Mouse (Mus musculus) heart, adult 2 months (tissue): ENCODE measurements at regions not wholly inside any gene's neighbourhood (a gene's known extent, or its start where the extent isn't known, plus 50 kb on each side); places are given as distances from the start of the nearest gene placed in this dataset.
"Not testable (repeated sequence)": the region's sequence is repeated elsewhere in the genome, so short reads cannot be mapped to it uniquely, and the experiment has no call there.

ENCODE experiments used
- DNase-seq, 2 experiments: peaks; one replicate each; pipeline ENCODE4 v3.0.0; 2021
- H3K27ac ChIP-seq: fragments of 200-600 bp; 2 replicates; pipeline ENCODE4 v1.8.1; 2022
- H3K27me3 ChIP-seq: fragments of 200-500 bp; 2 replicates; pipeline ENCODE4 v1.6.1; 2012; ENCODE audit warnings: mild to moderate bottlenecking, low read length, inconsistent platforms, mixed read lengths; ENCODE audit not compliant: control insufficient read depth, insufficient read depth
- H3K36me3 ChIP-seq: fragments of 200-500 bp; 2 replicates; pipeline ENCODE4 v1.6.1; 2012; ENCODE audit warnings: low read length, inconsistent platforms; ENCODE audit not compliant: control insufficient read depth, insufficient read depth
- H3K4me1 ChIP-seq: fragments of 200-500 bp; 2 replicates; pipeline ENCODE4 v1.6.1; 2011; ENCODE audit warnings: low read length; ENCODE audit not compliant: control insufficient read depth, insufficient read depth
- H3K4me3 ChIP-seq: fragments of 200-600 bp; 2 replicates; pipeline ENCODE4 v1.8.1; 2022
- H3K79me2 ChIP-seq: fragments of 200-500 bp; replicated peaks from 2 replicates; pipeline ENCODE4 v1.6.1; 2012; ENCODE audit warnings: mild to moderate bottlenecking, inconsistent platforms, low read length, moderate library complexity, mixed read lengths; ENCODE audit not compliant: control insufficient read depth, insufficient read depth
- H3K9ac ChIP-seq: fragments of 200-500 bp; 2 replicates; pipeline ENCODE4 v1.6.1; 2012; ENCODE audit warnings: low read depth, mild to moderate bottlenecking, control low read depth, inconsistent platforms, low read length, mixed read lengths
- CTCF ChIP-seq: fragments of 200-600 bp; IDR thresholded peaks from 2 replicates; pipeline ENCODE4 v1.8.1; 2022; ENCODE audit warnings: antibody characterized with exemption, mild to moderate bottlenecking, moderate library complexity
- EP300 ChIP-seq: fragments of 200-500 bp; IDR thresholded peaks from 2 replicates; pipeline ENCODE4 v1.6.1; 2011; ENCODE audit warnings: low read depth, low read length, control low read depth; ENCODE audit not compliant: insufficient read depth
- POLR2A ChIP-seq: fragments of 200-500 bp; IDR thresholded peaks from 2 replicates; pipeline ENCODE4 v1.6.1; 2011; ENCODE audit warnings: mild to moderate bottlenecking, low read depth, low read length, control low read depth; ENCODE audit not compliant: insufficient read depth
- WGBS: fragments of 180-500 bp; shearing (Covaris S2); methylation state at CpG from one replicate; pipeline ENCODE4 v1.1.7; 2018; 5-methylcytosine and 5-hydroxymethylcytosine counted together
- intact Hi-C: fragments of 180-260 bp; cut with DNase I; formaldehyde crosslinking; loops from one replicate; pipeline ENCODE4 v1.15.1; 2025

DNA sequence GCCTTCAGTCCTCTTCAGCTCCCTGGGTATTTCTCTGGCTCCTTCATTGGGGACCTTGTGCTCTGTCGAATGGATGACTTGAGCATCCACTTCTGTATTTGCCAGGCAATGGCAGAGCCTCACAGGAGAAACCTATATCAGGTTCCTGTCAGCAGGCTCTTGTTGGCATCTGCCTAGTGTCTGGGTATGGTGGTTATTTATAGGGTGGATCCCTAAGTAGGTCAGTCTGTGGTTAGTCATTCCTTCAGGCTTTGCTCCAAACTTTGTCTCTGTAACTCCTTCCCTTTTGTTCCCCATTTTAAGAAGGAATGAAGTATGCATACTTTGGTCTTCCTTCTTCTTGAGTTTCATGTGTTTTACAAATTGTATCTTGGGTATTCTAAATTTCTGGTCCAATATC is 522.4 kb upstream of the St8sia4 start:
- H3K79me2 ChIP-seq, H3K9ac ChIP-seq, H3K36me3 ChIP-seq, intact Hi-C loops, H3K27me3 ChIP-seq, H3K27ac ChIP-seq, H3K4me3 ChIP-seq, DNase-seq, H3K4me1 ChIP-seq: not testable (repeated sequence)
- 15% methylated on average over 1 of the region's 1 CpGs for WGBS

DNA sequence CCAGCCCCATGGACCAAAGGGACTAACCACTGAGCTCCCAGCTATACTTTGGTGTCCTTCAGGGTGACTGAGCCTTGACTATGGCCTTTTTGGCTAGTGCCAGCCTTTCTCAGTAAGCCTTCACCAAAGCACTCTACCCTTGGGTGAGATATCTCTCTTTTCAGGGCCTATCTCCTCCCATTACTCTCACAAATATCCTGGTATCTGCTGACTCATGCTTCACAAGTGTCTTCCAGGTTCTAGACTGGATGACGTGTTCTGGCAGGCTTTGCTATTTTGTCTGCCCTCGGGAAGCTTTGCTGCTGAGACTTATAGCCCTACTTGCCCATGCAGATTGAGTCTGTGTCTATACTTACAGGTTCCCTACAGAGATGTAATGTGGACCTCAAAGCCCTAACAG is 499.4 kb upstream of the St8sia4 start:
- H3K36me3 ChIP-seq = no peaks in the 10 kb centered on the region
- H3K9ac ChIP-seq = no peak overlapping the region
- no peaks in the 10 kb centered on the region for H3K79me2 ChIP-seq
- TF ChIP-seq POLR2A (no peak), EP300 (no peak), CTCF (no peak)
- H3K27me3 ChIP-seq = no peaks in the 10 kb centered on the region
- no peaks in the 10 kb centered on the region for H3K4me1 ChIP-seq
- 39% methylated on average over 2 of the region's 2 CpGs for WGBS
- intact Hi-C loops = no loop called here
- no peak overlapping the region for H3K27ac ChIP-seq
- no peak for DNase-seq
- H3K4me3 ChIP-seq = no peak overlapping the region

DNA sequence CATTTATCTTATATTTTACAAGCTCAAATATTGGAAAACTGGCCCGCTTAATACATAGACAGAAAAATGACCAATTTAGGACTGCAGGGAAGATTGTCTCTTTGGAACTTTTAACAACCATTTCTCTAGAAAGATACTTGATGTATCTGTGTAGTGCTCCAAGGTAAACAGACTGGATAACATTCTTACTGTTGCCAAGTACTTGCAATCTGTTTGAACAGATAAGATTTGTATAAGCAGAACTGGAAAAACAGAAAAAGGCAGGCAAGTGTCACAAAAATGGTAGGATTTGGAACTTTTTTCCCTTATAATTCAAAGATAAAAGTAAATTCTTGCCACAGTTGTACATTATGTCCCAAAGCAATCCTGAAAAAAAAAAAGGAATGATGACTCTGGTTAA is 488.1 kb upstream of the St8sia4 start:
- no peak overlapping the region for H3K4me3 ChIP-seq
- WGBS = 70% methylated on average over 1 of the region's 1 CpGs
- intact Hi-C loops = loop anchor here (2.0 kb wide), 1 partner anchor 19 kb away; no protein-coding TSS in a partner anchor
- no peaks in the 10 kb centered on the region for H3K27me3 ChIP-seq
- no peak overlapping the region for H3K27ac ChIP-seq
- H3K9ac ChIP-seq = no peak overlapping the region
- H3K36me3 ChIP-seq = no peaks in the 10 kb centered on the region
- H3K4me1 ChIP-seq = no peaks in the 10 kb centered on the region
- H3K79me2 ChIP-seq = no peaks in the 10 kb centered on the region
- TF ChIP-seq CTCF = no peak
- no peak for TF ChIP-seq EP300
- no peak for TF ChIP-seq POLR2A
- DNase-seq = no peak

DNA sequence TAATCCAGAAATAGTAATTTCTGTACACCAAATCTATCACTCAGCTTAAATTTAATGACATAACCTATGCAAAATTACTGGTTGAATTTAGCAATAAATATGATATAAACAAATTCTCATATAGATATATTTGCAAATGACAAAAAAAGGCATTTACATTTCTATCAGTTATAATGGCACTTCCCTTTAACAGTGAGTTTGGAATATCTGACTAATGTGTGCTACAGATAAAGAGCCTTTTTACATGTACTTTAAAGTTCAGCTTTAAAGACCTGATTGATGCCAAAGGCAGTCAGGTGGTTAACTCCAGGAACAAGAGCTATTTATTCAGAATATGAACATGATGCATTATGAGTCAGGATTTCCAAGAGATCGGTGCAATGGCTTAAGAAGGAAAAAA is 461.2 kb upstream of the St8sia4 start:
- no peaks in the 10 kb centered on the region for H3K4me1 ChIP-seq

DNA sequence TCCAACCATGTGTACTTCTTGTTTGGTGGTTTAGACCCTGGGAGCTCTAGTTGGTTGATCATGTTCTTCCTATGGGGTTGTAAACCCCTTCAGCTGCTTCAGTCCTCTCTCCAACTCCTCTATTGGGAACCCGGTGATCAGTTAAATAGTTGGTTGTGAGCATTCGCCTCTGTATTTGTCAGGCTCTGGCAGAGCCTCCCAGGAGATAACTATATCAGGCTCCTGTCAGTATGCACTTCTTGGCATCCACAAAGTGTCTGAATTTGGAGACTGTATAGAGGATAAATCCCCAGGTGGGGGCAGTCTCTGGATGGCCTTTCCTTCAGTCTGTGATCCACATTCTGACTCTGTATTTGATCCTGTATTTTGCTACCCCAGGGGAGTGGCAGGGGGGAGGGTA is 440.6 kb upstream of the St8sia4 start:
- DNase-seq = no peak
- intact Hi-C loops = no loop called here
- Histone ChIP-seq H3K27ac (no peak overlapping the region), H3K9ac (no peak overlapping the region), H3K79me2 (no peaks in the 10 kb centered on the region), H3K4me1 (no peaks in the 10 kb centered on the region), H3K36me3 (no peaks in the 10 kb centered on the region), H3K4me3 (no peak overlapping the region), H3K27me3 (no peaks in the 10 kb centered on the region)
- WGBS = 71% methylated on average over 2 of the region's 2 CpGs
- TF ChIP-seq CTCF (no peak), EP300 (no peak), POLR2A (no peak)

More for the DNA sequence above, 461.2 kb upstream of the St8sia4 start:
- Histone ChIP-seq H3K9ac (no peak overlapping the region), H3K79me2 (no peaks in the 10 kb centered on the region), H3K27ac (no peak overlapping the region), H3K27me3 (no peaks in the 10 kb centered on the region), H3K36me3 (no peaks in the 10 kb centered on the region), H3K4me3 (no peak overlapping the region)
- 75% methylated on average over 1 of the region's 1 CpGs for WGBS
- intact Hi-C loops = no loop called here
- TF ChIP-seq CTCF (no peak), POLR2A (no peak)
- DNase-seq = no peak

DNA sequence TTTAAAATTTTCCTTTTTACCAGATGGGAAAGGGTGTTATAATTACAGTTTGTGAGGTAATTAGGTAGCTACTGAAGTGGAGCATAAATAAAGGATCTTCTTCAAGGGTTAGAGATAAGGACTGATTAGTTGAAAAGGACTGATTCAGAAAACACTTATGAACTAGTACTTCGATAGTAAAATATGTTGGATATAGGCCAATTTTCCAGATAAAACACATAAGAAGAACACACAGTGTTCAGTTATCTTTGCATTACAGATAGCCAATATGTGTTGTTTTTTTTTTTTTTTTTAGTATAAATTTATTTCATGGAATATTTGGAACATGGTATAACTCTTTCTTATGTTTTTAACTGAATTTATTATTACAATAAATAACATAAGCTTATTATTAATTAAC is 438.0 kb upstream of the St8sia4 start:
- WGBS = 33% methylated on average over 1 of the region's 1 CpGs
- no peaks in the 10 kb centered on the region for H3K27me3 ChIP-seq
- no peaks in the 10 kb centered on the region for H3K36me3 ChIP-seq
- H3K4me3 ChIP-seq = no peak overlapping the region
- no peak overlapping the region for H3K9ac ChIP-seq
- no peak for TF ChIP-seq CTCF
- no peak for TF ChIP-seq POLR2A
- no peak for TF ChIP-seq EP300
- H3K79me2 ChIP-seq = no peaks in the 10 kb centered on the region
- DNase-seq = no peak
- intact Hi-C loops = no loop called here
- no peak overlapping the region for H3K27ac ChIP-seq
- H3K4me1 ChIP-seq = no peaks in the 10 kb centered on the region

DNA sequence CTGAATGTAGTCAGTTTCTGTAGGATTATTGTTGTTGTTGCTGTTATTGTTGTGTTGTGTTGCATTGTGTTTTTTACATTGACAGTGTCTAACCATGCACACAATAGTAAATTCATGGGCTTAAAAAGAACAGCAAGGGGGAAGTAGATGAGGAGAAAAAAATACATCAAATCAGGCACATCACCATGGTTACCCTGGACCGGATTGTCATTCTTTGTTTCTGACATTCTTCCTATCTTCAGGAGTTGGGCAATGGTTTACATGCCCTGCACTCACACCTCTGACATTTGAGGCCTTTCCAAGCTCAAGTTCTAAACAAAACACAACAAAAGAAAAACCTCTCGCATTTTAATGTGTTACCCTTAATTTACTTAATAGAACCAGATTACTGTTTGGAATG is 416.2 kb upstream of the St8sia4 start:
- no peak for DNase-seq
- Histone ChIP-seq H3K36me3 (no peaks in the 10 kb centered on the region), H3K79me2 (no peaks in the 10 kb centered on the region), H3K27ac (no peak overlapping the region), H3K27me3 (no peaks in the 10 kb centered on the region), H3K9ac (no peak overlapping the region), H3K4me3 (no peak overlapping the region), H3K4me1 (no peaks in the 10 kb centered on the region)
- WGBS = 64% methylated on average over 2 of the region's 2 CpGs
- intact Hi-C loops = no loop called here
- TF ChIP-seq EP300 (no peak), CTCF (no peak), POLR2A (no peak)
